Mouse (Mus musculus): ENCODE results near the gene Thada.
"Not testable (repeated sequence)": the region's sequence is repeated elsewhere in the genome, so short reads cannot be mapped to it uniquely, and the experiment has no call there.

The Thada gene

DNA sequence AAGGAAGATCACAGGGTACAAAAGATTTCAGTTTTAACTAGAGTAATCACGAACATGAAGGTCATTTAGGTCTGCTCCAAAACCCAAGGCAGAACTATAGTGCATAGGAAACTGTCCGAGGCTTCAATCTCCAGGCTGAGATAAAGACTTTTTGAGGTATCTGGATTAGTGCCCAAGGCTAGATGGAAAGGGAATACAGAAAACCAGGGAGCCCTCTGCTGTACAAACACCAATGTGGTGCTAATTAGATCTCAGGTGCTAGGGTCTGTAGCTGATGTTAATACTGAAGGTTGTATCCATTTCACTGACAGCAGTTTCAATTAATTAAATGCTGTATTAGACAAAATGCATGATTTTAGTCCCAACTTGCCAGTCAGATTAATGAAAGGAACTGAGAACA lies 124.3 kb downstream of the Thada start:
- DNase-seq = no peak

DNA sequence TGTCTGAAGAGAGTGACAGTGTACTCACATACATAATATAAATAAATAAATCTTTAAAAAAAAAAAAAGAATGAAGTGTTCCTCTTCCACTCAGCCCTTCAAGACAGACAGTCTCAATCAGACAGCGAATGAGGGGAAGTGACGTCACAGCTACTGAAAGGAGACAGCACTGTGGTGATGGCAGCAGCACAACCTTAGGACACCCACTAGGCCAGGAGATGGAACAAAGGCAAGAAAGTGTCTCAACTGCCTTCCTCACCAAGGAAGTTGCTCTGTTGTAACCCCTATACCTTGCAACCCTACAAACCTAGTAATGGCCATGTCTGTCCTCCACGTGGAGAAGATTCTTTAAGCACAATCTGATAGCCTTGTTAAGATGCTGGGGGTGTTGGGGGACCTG lies 125.4 kb downstream of the Thada start:
- no peak for DNase-seq

DNA sequence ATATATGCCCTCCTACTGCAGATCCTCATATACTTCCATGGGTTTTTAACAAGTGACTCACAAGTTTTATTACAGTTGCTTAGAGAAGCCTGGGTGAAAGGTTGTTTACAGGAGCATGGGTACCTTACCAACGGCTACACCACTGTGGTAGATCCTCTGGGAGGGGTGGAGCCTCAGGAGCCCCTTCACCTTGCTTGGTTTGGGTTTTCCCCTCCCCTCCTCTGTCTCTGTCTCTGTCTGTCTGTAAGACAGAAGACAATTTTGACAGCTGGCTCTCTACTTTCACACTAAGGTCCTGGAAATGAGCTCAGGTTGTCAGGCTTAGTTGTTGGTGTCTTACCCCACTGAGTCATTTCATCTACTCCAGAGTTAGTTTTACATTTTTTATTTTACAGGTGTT lies 130.0 kb downstream of the Thada start:
- DNase-seq = no peak

DNA sequence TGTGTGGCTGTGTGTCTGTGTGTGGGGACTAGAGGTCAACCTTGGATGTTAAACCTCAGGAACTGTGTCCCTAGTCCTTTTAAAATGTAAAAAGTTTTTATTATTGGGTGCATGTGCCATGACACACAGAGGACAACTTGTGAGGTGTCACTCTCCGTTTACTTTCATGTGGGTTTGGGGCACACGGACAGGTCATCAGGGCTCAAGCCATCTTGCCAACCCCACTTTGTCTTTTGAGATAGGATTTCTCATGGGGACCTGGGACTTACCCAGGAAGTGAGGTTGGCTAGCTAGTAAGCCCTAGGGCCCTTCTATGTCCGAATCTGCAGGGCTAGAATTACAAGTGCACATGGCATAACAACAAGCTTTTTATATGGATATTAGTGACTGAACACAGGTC lies 130.9 kb downstream of the Thada start:
- no peak for DNase-seq

DNA sequence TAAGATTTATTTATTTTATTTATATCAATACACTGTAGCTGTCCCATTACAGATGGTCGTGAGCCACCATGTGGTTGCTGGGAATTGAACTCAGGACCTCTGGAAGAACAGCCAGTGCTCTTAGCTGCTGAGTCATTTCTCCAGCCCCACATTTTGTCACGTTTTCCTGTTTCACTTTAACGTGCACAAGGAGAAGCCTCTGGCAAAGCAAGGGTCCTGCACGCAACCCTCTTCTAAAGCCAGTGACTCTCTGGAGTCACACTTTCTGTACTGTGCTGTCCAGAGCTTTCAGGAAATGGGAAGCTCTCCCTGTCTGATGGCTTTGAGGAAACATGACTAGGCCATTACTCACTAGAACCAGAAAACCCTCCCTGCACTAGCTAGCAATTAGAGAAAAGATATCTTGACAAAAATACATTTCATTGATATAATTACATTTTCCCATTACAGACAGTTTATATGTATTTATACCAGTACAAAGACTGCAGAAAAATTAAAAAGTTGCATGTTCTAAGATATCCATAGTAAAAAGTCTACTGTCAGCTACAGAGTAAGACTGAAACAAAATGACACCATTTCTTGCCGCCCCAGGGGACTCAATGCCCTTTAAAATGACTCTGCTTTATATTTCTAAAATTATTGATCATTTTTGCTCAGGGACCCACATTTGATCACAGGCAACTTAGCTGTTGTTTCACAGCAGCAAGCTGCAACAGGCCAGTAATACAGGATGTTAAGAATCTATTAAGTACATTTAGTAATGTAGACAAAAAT lies 131.6 kb downstream of the Thada start:
- DNase-seq = no peak

DNA sequence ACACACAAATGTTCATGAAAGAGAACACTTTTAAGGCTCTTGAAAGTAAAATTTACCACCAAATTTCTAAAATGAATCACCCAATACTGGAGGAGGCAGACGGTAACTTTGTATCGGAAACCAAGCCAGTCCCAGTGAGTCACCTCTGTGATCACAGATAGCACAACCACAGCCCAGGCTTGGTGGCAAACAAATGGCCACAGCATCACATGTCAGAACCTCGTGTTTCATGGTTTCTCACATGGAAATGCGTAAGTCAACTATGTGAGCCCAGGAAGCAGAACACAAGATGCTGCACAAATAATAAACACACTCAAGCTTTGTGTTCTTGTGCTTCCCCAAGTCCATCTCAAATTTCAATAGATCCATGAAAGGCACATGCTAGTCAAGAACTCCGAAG lies 133.1 kb downstream of the Thada start:
- DNase-seq = no peak

DNA sequence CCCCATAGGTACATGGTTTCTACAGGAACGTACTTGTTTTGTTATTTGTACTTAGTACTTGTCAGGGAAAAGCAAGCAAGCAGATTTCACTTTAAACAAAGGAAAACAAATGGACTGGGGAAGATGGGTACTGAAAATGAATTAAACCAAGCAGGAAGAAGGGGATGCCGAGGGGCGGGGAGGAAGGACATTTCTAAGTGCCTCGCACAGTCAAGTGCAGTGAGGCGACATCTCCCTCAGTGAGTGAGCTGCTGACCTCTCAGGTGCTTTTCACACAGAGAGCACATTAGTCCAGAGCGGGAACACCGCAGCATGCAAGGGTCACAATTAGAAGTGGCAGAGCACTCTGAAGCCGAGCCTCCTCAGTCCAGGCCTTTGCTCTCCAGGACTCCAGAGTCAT lies 135.0 kb downstream of the Thada start:
- DNase-seq = no peak

DNA sequence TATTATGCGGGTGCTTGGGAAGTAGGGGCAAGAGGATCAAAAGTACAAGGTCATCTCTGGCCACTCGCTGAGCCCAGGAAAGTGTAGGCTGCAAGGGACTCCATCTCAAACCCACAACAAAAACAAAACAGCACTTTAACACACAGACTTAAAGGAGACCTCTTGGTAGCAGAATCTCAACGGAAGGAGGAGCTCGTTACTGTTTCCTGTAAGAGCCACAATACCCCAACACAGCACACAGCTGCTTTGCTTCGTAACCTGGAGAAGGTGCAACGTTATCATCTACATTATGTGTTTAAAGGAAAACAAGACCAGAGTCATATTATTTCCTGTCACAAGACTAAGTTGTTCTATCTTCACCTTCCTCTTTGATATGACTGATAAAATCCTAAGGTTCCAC lies 135.5 kb downstream of the Thada start:
- no peak for DNase-seq

DNA sequence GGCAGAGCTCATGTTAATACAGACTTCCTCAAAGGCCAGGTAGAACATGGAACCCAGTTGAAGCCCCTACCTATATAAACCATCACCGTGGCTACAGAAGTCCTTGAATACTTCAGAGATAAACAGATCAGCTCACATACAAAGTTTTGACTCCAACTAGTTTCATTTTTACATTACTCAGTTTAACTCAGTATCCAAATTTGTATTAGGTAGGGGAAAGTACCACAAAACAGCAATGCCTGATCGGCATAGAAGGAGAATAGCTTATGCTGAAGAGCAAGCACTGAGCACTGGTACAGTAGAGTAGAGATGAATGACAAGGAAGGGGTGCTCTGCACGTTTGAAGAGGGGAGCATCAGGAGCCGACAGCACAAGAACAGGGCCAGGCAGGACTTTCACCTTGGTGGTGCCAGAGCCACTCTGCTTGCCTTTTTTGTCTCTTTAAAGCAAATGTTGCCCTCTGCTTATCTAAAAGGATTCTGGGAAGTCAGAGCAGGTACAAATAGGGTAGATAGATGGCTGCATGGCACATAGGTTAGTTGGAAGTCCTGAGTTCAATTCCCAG lies 136.0 kb downstream of the Thada start:
- no peak for DNase-seq

DNA sequence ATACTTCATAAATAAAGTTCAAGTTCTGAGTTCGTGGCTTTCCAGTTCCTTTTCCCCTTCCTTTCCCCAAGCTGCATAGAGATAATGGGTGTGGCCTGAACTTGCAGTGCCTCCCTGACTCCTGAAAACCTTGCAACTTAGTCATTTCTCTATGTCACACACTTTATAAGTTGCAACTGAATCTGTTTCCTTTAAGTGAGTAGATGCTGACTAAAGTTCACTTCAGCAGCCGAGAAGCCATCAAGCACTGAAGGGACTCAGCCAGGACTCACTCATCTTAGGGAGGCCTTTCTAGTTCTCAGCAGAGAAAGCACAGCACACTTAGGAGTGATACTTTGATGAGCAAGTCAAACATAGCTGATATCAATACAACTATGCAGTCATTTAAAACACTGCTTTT lies 137.5 kb downstream of the Thada start:
- DNase-seq = no peak

DNA sequence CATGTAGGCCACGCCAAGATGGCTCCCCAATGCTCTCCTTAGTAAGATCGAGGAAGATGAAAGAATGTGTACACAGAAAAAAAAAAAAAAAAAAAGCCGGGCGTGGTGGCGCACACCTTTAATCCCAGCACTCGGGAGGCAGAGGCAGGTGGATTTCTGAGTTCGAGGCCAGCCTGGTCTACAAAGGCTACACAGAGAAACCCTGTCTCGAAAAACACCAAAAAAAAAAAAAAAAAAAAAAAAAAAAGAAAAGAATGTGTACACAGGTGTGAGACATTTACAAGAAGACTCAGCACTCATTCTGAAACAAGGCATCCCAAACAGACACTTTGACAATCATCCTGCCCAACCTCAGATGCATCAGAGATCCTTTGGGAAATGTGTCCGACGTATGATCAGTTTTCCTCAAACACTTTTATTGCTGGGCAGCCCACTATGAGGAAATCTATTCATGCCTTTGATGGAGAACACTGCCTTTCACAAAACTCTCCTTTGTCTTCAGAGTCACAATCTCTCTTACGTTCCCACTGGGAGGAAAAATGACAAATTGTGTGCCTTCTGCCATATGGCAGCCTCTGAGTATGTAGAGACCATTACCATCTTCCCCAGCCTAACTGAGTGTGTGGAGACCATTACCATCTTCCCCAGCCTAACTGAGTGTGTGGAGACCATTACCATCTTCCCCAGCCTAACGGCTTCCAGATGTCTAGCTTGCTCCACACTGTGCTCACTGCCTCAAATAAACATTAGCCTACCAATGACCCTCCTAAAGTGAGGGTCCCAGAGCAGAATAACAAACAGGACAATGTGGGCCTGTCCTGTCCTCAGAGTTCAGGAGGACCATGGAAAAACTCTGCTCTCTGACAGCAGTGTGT lies 138.7 kb downstream of the Thada start:
- DNase-seq = no peak

DNA sequence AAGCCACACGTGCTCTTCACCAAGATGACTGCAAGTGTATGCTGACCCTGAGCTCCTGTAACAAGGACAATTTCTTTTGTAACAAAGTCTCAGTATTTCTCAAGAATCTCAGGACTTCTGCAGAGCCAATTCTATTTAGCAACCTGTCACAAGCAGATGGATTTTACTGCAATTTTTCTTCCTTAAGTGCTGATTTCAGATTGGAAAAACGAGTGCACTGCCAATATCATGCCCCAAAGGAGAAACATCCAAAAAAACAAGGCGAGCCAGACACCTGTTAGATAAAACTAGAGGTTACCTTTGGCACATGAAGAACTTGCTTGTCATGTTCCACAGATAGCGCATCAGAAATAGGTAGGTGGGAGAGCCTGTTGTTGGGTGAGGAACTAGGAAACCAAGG lies 143.8 kb downstream of the Thada start:
- no peak for DNase-seq

DNA sequence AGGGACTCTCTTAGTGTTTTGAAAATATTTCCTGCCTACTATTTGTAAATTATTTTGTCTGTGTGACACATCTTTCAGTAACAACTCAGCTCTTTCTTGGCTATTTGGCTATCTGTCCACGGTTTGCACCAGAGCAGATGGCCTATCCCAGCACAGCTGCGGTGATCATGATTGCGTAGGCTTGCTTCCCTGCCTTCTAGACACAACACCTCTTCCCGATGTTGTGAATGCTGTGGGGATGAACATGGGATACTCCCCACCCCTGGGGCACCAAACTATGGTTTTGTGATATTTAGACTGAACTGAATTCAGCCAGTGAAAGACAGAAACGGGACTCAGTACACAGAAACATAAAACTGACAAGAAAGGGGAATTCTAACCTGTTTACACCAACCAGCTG lies 144.7 kb downstream of the Thada start:
- DNase-seq = peak in 1 of 2 experiments; percentile 40

DNA sequence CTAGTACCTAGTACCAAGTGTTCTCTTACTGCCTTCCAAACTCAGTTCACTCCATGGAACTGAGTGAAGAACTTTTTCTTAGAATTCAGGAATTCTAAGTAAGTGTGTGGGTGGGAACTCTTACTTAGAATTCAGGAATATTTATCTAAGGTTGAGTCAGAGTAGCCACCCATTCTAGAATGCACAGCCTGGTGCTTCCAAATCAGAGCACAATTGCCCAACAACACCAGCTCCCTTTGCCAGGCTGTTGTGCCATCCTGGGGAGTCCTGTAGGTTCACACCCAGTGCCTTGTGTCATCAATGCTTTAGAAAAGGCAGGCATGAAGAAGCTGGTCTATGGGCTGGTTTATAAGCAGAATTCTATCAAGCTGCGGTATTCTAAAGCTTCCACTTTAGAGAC lies 145.4 kb downstream of the Thada start:
- DNase-seq = no peak

DNA sequence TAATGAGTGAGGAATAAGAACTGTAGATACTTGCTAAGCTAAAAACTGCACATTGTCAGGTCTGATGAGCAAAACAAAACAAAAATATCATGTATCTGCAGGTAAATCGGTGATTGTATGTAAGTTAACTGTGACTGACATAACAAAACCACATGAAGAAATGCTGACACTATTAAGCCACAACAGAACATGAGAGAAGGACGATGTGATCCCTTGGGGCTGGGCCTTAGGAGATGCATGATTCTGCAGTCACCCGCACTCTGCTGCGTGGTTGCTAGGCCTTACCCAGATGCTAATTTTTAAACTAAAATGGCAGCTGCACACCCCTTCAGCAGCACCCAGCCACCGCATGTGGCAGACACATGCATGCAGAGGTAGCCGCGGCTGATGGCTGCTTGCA lies 151.7 kb downstream of the Thada start:
- DNase-seq = no peak

DNA sequence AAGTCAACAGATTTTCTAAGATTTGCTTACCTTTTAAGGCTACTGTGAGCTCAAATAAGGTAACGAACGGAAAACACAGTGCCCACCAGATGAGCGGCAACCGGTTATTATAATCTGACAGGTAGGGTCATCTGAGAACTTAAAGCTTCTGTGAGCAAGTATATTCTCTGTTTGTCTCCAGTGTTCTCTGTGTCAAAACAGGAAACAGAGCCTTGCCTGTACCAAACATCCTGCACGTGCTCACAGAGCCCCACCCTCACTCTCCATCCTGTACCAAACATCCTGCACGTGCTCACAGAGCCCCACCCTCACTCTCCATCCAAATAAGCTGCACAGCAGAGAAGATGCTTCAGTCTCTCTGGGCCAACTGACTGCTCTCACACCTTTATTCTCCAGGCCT lies 152.5 kb downstream of the Thada start:
- DNase-seq = peak in 1 of 2 experiments; percentile 31

DNA sequence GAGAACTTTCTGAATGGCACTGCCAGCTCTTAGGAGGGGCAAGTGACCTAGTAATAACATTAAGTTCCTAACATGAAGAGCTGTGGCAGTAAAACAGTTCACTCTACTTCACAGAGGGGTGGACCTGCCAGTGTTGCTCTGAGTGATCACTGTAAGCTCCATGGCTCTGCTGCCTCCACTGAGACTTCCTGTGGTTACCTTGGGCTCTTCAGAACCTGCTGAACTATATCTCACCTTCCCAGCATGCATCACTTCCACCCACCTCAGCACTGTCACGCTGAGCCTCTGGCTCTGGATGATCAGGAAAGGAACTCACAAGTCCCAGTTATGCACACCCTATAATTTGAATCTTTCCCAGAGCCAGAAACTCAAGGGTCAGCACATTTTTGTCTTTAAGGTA lies 159.9 kb downstream of the Thada start:
- peak; percentile 46 to 47 for DNase-seq

DNA sequence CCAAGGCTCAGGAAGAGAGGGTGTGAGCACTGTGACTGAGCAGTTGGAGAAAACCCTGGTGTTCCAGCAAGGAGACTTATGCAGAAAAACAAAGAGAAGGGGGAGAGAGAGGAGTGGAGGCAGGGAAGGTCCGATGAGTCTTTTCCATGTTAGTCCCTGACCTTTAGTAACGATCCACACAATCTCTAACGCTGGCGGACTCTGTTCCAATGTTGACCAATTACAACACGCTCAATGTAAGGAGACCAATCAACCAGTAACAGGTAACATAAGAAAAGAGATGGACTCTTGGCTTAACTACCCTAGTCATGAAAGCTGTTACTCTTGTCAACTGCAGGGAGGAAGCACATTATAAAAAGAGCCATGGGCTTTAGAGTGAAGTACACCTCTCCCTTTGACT lies 160.9 kb downstream of the Thada start:
- no peak for DNase-seq

DNA sequence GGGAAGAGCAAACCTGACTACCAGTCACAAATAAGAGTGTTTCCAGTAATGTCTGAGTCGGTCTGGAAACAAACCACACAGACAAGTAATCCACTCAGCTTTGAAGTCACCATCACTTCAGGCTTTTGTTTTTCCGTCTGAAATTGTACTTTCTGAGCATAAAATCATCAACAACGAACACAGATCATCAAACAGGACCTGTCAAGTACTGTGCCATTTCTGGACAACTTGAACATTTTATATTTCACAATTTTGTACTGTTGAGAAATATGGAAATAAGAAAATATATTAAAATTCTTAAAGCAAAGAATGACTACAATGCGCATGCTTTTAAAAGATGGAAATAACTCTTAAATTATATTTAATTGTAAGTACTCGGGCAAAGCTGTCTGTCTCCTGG lies 161.9 kb downstream of the Thada start:
- DNase-seq = no peak

DNA sequence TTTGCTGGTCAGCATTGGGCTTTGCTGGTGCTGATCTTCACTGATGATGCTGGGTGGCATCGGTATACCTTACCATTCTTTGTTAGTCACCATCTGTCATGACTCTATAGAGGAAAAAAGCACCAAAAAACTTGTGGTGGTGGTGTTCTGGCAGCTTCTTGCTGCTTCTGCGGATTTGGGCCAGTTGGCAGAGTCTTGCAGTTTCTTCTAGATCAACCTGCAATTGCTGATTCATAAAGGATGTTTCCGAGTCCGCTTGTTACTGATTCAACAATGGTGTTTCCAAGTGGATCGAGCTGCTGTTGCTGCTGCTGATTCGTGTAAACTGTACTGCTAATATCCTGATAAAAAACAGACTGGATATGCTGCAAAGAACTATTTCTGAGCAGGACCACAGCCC lies 168.0 kb downstream of the Thada start:
- DNase-seq = no peak

DNA sequence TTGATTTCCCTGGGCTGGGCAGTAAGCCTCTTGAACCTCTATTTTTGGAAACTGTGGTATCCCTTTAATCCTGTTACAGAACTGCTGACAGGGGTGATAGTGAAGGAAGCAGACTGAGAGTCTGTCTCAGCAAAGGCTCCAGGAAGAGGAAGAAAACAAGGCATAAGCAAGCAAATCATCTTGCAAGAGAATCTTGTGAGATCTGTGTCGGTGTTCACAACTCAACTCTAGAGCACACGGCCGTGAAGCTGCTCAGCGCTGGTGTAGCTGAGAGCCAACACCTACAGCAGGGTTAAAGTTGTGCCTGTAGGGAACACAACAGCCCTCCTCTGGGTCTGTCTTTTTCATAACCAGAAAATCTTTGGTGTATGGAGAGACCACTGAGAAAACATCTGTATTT lies 172.8 kb downstream of the Thada start:
- DNase-seq = no peak

DNA sequence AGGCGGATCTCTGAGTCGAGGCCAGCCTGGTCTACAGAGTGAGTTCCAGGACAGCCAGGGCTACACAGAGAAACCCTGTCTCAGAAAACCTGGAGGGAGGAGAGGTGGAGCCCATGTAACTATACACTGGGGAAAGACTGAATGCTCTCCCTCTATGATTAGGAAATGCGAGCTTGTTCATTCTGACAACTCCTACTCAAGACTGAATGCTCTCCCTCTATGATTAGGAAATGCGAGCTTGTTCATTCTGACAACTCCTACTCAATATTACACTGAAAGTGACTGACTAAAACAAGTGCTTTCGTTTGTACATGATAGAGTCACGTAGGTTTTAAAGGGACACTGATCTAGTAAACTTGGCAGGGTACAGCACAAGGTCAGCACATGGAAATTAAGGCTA lies 174.8 kb downstream of the Thada start:
- DNase-seq = not testable (repeated sequence)

DNA sequence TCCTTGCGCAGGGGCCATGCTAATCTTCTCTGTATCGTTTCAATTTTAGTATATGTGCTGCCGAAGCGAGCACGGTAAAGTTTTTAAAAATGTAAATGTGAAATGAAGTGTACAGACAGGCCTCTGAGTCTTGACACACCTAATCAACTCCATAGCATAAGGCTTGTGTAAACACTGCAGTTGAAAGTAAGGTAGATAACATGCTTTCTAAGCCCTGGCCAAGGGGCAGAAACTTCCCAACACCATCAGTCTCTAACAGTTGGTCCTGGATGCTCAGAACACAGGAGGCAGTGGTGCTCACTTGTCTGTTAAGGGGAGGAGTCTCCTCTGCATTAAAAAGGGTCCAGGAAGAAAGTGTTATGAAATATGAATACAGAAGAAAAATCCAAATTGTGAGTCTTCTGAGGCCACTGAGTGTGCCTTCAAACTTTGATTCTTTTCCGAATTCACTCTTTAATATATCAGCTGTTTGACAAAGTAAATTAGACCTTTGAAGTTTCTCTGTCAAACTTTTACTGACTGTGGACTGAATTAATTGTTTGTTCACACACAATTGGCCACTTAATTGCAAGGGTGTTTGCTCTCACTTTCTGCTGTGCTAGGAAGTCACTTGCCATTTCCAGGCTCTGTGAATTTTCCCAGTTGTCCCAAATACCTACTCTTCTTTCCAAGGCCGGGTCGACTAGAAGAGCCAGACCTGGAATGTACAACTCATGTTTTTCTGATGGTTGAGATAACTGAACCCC lies 178.2 kb downstream of the Thada start:
- DNase-seq = no peak
